Mouse (Mus musculus) cortical plate, adult 2 months (tissue): ENCODE measurements around the gene 1700030J22Rik.
A peak's percentile ranks its signal among the peaks of the same experiment; 100 is the strongest.

ENCODE experiments used
- CTCF ChIP-seq: fragments of 200-500 bp; IDR thresholded peaks from 2 replicates; pipeline ENCODE4 v1.5.1; 2011; ENCODE audit warnings: mild to moderate bottlenecking, control low read depth, low read length; ENCODE audit not compliant: insufficient read depth; ENCODE audit errors: extremely low read depth
- POLR2A ChIP-seq: fragments of 200-500 bp; IDR thresholded peaks from 2 replicates; pipeline ENCODE4 v1.6.1; 2011; ENCODE audit warnings: mild to moderate bottlenecking, low read length, control low read depth; ENCODE audit not compliant: insufficient read depth; ENCODE audit errors: extremely low read depth

DNA sequence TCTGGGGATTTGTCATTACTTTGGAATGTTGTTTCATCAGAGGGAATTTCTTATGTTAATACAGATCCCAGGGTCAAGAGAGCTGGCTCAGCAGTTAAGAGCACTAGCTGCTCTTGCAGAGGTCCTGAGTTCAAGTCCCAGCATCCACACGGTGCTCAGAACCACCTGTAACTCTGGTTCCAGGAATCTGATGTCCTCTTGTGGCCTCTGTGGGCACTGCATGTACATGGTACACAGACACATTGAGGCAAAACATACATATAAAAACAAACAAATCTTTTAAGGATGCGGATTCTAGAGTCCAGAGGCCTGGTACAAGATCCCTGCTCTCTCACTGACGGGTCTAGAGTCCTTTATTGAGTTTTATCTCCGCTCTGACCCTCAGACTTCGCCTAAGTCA, 50.2 kb downstream of the 1700030J22Rik start:
- TF ChIP-seq CTCF (0 out of 2 replicates have a peak, but pooled peaks have one; percentile 3), POLR2A (no peak)
